Mouse (Mus musculus): Measurements from ENCODE around the gene D630045J12Rik. TPM values are rescaled to one million over a fixed set of nuclear protein-coding genes. Genes with fewer than 3 reads are reported as not detected.

The D630045J12Rik gene
- polyA plus RNA-seq, 1 experiment from 2014 or later = 0.52 TPM

GRCm38 (mm10) chr6:38073592-38073991 is 180.2 kb downstream of the D630045J12Rik start:
- Histone ChIP-seq H3K9me3 (ENCODE audit: control insufficient read depth) (no peaks in the 10 kb centered on the region), H3K4me3 (ENCODE audit: low read depth, low read length) (no peak overlapping the region), H3K4me1 (replicated peaks; ENCODE audit: control insufficient read depth, insufficient read depth, low read length) (no peaks in the 10 kb centered on the region), H3K27me3 (replicated peaks; ENCODE audit: control insufficient read depth, insufficient read depth, low read length) (no peaks in the 10 kb centered on the region), H3K9ac (ENCODE audit: low read depth, low read length) (no peak overlapping the region), H3K4me2 (replicated peaks; ENCODE audit: low read depth) (no peak overlapping the region), H3K27ac (ENCODE audit: low read depth, low read length) (no peak overlapping the region), H3K36me3 (ENCODE audit: control insufficient read depth, insufficient read depth) (no peaks in the 10 kb centered on the region)
- TF ChIP-seq CTCF (IDR thresholded peaks at IDR 0.05; ENCODE audit: low read depth) = no peak
- no peak for ATAC-seq
- WGBS = 94% methylated on average over 3 of the region's 3 CpGs

Other genes with a start within 250 kb of the D630045J12Rik start
- gene Svopl, start 207.0 kb downstream of the D630045J12Rik start, polyA plus RNA-seq (2015; fragmentation: Nextera tagmentation; extraction: Ambion mirVana) = 0.68 and 0.94 TPM in 2 replicates
- not detected in 2 replicates for gene Tmem213, start 144.8 kb downstream of the D630045J12Rik start, polyA plus RNA-seq (2015; fragmentation: Nextera tagmentation; extraction: Ambion mirVana)
- gene Atp6v0a4, start 129.4 kb downstream of the D630045J12Rik start, polyA plus RNA-seq (2015; fragmentation: Nextera tagmentation; extraction: Ambion mirVana) = 0.26 and 0.37 TPM in 2 replicates
- 1.6 TPM in 2 replicates for gene Zc3hav1l, start 45.2 kb upstream of the D630045J12Rik start, polyA plus RNA-seq (2015; fragmentation: Nextera tagmentation; extraction: Ambion mirVana)
- 22.7 and 22.8 TPM in 2 replicates for gene Zc3hav1, start 100.6 kb upstream of the D630045J12Rik start, polyA plus RNA-seq (2015; fragmentation: Nextera tagmentation; extraction: Ambion mirVana)
- 0.71 and 0.85 TPM in 2 replicates for gene Ttc26, start 127.5 kb upstream of the D630045J12Rik start, polyA plus RNA-seq (2015; fragmentation: Nextera tagmentation; extraction: Ambion mirVana)
- gene Ubn2, start 179.9 kb upstream of the D630045J12Rik start, polyA plus RNA-seq (2015; fragmentation: Nextera tagmentation; extraction: Ambion mirVana) = 6.9 and 10.2 TPM in 2 replicates

All from intestine, postnatal 0 days (tissue).